Mouse (Mus musculus): Measurements from ENCODE around the gene Icosl. TPM values are rescaled to one million over a fixed set of nuclear protein-coding genes. Genes with fewer than 3 reads are reported as not detected.
"Not testable (repeated sequence)": the region's sequence is repeated elsewhere in the genome, so short reads cannot be mapped to it uniquely, and the experiment has no call there.

The Icosl gene
- total RNA-seq, 2 experiments from 2014 or later = 1.4 to 1.9 TPM

DNA sequence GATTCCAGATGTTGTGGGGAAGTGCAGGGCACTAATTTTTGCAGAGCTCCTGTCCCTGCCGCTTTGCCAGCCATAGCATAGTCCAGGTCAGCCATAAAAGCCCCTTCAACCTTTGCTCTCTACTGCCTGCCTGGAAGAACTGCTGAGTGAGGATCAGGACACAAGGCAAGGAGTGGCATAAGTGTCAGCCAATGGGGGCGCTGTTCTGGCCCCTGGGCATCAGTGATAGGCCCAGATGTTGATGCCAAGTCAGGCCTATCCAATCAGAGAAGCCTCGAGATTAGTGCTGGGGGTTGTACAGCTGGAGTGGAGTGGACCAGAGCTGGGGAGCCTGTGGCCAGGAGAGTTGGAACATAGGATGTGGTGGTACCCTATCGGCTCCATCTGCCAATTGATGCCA is 1.9 kb upstream of the Icosl start:
- peak in 1 of 2 experiments; percentile 18 for DNase-seq (ENCODE audit: low spot score in 2 of 2)
- intact Hi-C loops (cut with DNase I) = no loop called here

DNA sequence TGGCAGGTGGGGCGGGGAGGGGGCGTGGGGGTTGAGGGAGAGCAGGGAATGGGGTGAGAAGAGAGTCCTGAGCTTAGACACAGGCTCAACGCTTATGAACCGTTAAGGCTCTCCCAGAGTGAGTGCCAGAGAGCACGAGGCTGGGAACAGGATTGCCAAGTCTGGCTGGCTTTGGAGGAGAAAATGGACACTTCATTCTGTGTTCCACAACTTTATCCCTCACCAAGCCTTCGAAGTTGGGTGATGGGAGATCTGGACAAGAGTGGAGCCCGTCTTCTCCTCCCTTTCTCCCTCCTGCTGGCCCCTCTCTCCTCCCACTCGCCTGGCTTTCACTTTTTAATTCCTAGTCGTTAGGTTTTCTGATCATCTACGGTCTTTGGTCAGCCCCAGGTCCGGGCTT is 561 bp upstream of the Icosl start:
- intact Hi-C loops (cut with DNase I) = no loop called here
- no peak for DNase-seq (ENCODE audit: low spot score in 2 of 2)

DNA sequence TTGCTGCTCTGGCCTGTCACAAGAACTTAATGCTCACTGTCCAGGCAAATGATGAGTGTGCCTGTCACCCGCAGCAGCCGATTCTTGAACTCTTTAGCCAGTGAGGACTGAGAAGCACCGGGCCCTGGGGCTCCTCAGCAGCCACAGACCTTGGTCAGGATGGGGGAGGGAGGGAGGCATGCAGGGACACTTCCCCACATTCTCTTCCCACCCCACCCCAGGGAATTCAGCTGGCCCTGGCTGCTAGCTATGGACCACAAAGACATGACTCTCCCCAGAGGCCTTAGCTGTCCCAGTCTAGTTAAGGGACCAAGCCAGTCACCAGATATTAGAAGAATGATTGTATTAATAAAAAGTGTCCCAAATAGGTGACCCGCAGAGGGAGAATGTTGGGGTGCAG is 5.0 kb downstream of the Icosl start:
- no peak for DNase-seq (ENCODE audit: low spot score in 2 of 2)
- intact Hi-C loops (cut with DNase I) = no loop called here

DNA sequence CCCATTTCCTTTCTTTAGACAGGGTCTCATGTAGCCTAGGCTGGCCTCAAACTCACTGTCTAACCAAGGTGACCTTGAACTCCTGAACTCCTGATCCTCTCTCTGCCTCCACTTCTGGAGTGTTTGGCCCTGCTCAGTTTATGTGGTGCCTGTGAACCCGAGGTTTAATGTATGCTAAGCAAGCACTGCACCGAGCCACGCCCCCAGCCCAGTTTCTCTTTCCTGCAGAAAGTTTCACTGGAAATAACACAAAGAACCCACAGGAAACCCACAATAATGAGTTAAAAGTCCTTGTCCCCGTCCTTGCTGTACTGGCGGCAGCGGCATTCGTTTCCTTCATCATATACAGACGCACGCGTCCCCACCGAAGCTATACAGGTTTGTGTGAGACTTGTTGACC is 5.9 kb downstream of the Icosl start:
- intact Hi-C loops (cut with DNase I) = no loop called here
- DNase-seq (ENCODE audit: low spot score in 2 of 2) = no peak

DNA sequence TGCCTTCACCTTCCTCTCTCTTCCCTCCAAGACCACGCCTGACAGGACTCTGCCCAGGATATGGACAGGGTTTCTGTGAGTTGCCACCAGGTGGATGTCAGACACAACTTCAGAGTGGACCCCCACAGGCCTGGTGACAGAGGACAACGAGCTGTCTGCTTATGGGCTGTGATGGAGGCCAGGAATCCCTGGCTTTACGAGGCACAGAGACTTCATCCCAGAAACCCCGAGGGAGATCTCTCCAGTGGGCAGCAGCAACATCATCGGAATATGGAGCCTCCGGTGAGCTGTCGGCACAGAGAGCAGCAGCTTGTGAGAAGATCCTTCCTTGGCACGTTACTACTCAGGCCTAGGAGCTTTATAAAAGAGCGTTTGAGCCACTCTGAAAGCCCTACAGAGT is 8.8 kb downstream of the Icosl start:
- intact Hi-C loops (cut with DNase I) = no loop called here
- no peak for DNase-seq (ENCODE audit: low spot score in 2 of 2)

DNA sequence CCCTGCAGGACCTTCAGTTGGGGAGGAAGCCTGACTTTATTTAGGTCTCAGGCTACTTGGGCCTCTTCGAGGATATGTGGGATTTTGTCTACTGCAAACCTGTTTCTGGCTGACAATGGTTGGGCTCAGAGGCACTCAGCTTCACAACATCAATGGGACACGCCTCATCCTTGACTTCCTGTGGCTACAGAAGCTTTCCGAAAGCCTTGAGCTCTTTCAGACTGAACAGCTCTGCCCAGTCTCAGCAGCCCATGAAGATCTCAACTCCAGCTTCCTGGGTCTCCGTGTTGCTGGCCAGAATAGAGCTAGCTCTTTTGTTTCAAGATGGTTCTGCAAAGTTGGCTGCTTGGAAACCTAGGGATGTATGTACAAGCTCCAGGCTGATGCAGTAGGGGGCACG is 9.2 kb downstream of the Icosl start:
- intact Hi-C loops (cut with DNase I) = no loop called here
- DNase-seq (ENCODE audit: low spot score in 2 of 2) = no peak

DNA sequence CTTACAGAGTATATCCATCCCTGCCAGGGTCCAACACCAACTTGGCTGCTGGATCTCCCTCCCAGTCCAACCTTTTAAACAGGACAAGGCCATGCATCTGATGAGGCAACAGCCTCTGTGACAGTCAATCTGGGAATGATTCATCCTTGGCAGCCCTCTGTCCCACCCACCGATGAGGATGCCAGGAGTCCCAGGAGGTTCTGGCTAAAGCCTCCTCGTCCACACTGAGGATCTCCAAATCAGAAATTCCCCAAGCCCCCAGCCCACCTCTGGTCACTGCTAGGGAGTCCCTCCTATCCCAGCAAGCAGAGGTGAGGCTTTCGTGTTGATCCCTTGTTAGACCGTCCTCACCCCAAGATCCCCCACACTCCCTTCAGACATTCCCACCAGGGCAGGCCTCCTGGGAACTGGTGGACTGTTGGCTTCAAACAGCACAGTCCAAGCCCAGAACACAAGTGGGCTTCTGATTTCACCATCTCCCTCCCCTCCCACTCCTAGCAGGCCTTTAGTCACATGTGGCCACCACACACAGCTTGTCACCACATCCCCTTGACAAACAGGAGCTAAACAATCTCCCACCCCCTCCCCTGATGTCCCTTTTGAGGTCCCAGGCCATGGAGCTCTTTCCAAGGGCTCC is 11.0 kb downstream of the Icosl start:
- no peak for DNase-seq (ENCODE audit: low spot score in 2 of 2)
- intact Hi-C loops (cut with DNase I) = no loop called here

DNA sequence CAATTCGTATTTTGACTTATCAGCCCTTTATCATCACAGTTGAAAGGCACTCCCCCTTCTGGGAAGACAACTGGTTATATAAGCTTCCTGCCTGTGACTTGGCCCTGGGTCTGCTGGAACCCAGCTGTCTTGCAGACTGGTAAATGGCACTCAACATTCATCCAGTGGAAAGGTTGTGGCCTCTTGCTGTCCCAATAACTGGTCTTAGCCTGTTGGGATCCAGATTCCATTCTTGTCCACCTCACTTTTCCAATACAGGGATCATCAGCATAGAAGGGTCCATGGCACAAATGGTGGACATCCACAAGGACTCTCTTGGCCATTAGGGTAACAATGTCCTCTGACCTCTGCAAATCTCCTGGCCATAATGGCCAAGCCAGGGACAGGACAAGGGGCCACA is 15.0 kb downstream of the Icosl start:
- intact Hi-C loops (cut with DNase I) = no loop called here
- DNase-seq (ENCODE audit: low spot score in 2 of 2) = no peak

DNA sequence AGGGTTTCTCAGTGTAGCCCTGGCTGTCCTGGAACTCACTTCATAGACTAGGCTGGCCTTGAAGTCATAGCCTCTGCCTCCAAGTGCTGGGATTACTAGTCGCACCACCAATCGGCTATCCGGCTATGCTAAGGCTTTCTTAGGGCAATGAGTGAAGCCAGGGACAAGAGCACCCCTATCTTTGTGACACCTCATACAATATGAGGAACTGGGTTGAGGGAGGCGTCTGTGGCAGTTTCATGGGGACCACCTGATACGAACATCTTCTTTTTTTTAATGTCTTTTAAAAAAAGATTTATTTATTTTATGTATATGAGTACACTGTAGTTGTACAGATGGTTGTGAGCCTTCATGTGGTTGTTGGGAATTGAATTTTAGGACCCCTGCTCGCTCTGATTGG is 16.6 kb downstream of the Icosl start:
- no peak for DNase-seq (ENCODE audit: low spot score in 2 of 2)
- intact Hi-C loops (cut with DNase I) = no loop called here

DNA sequence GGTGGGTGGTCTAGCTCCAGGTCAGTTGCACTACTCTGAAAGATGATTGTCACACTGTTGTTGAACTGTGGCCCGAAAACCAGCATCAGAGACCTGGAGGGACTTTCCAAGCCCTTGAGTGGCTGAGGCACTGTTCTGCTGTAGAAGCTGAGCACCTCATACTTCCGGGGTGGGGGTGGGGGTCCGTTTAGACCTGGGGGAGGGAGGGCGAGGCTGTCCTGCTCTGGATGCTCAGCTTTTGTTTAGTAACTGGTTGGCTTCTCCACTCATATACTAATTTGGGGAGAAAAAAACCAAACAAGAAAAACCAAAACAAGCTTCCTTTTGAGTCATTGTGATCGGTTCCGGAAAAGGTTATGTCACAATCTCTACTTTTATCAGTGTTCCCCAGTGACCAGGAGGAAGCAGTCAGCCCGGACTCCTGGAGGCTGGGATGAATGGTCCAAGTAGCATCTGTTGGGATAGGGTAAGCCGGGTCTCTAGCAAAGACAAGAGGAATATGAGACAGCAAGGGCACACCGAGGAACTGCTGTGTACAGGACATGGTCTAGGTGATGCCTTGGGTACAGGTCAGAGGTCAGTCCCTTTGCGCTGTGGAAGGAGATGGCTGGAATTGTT is 17.5 kb downstream of the Icosl start:
- intact Hi-C loops (cut with DNase I) = no loop called here
- no peak for DNase-seq (ENCODE audit: low spot score in 2 of 2)

DNA sequence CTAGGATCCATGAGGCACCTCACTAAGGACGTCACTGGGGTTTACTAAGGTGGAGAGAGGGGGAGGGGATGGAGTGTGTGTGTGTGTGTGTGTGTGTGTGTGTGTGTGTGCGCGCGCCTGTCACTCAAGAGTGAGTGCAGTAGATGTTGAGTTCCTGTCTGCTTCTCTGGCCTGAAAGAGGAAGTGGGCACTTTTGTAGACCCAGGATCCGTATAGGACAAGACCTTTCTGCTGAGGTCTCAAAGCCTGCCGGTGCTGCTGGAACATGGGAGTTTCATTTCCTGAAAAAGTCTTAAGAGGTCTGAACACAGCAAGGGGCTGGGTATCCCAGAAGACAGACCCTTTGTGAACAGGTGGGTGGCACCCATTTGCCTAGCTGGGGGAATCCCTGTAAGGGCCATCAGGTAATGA is 18.0 kb downstream of the Icosl start:
- peak; percentile 14 to 36 for DNase-seq (ENCODE audit: low spot score in 2 of 2)
- intact Hi-C loops (cut with DNase I) = no loop called here

DNA sequence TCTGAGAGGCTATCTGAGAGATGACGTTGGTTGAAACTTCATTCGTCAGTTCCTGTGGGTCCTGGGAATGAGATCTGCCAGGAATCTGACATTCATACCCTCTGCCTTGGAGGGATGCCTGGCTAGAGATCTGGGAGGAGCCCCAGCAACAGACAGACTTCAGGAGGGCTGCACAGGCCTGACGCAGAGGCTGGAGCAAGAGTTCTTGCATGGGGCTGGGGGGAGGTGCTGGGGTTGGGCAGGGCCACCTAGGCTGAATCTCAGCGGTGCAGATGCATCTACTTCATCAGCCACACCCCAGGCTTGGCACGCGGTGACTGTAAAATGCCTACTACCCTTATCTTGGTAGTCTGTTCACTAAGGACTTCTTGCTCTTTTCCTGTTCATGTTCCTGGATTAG is 21.1 kb downstream of the Icosl start:
- intact Hi-C loops (cut with DNase I) = no loop called here
- DNase-seq (ENCODE audit: low spot score in 2 of 2) = no peak

DNA sequence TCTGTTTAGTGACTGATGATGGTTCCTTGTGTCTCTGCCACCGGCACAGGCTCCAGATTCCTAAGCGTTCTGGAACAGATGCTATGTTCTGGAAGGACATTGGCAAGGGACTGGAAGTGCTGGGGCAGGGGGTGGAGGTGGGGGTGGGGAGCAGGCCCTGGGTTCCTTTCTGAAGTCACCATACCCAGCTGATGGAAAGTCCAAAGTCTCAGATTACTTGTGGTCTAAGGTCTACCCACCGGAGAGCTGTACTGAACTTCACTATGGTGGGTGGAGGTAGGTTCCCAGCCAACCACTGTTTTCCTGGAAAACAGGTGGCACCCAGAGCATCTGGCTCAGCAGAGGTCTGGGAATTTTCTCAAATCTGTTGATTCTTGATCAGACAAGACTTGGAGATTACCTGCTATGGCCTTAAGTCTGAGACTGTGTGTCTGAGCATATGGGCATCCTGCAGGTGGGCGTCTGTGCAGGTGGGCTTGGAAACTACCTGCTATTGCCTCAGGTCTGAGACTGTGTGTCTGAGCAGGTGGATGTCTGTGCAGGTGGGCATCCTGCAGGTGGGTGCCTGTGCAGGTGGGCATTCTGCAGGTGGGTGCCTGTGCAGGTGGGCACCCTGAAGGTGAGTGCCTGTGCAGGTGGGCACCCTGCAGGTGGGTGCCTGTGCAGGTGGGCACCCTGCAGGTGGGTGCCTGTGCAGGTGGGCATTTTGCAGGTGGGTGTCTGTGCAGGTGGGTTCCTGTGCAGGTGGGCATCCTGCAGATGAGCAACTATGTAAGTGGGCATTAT is 21.8 kb downstream of the Icosl start:
- DNase-seq (ENCODE audit: low spot score in 2 of 2) = no peak
- intact Hi-C loops (cut with DNase I) = no loop called here

DNA sequence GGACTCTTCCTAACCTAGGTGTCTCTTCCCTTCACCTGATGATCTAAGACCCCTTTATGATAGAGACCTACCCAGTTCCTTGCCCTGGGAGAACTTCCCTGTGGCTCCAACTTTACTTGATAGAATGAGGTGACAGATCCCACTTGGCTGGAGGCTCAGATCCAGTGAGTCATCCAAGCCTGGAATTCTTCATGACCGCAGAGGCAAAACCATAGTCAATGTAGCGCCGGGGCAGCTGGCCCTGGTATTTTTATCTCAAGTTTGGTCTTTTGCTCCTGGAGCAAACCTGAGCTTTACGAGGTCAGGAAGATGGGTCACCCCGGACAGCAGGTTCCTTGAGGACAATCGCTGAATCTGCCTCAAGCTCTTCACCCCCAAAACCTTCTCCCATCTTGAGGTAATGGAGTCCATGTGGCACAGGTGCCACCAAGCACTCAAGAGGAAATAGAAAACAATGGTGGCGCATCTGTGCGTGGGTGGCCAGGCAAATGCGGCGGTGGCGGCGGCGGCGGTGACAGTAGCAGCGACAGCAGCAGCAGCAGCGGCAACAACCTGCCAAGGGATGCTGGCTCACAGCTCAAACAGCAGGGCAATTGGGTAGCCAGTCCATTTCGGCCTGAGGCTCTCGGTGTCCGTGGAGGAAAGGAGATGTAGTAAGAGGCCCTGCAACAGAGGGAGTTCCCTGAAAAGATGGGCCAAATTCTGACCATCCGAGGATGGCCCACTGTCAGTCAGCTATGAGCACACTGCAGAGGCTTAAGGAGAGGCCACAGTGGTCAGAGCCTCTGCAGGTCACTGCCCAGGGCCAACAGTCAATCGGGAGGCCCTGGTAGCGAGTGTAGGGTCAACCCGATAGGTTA is 23.0 kb downstream of the Icosl start:
- intact Hi-C loops (cut with DNase I) = no loop called here
- DNase-seq (ENCODE audit: low spot score in 2 of 2) = no peak

DNA sequence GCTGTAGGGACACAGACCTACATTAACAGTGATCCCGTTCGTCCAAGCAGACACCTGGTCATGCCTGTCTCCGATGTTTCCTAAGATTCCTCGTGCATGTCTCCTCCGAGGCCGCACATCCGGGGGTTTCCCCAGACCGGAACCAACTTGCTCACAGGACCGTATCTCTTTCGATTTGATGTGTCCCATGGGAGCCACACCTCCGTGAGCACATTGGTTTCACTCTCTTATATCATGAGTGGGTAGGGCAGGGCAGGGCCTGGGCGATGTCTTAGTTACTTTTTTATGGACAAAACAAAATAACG is 23.6 kb downstream of the Icosl start:
- no peak for DNase-seq (ENCODE audit: low spot score in 2 of 2)
- intact Hi-C loops (cut with DNase I) = no loop called here

DNA sequence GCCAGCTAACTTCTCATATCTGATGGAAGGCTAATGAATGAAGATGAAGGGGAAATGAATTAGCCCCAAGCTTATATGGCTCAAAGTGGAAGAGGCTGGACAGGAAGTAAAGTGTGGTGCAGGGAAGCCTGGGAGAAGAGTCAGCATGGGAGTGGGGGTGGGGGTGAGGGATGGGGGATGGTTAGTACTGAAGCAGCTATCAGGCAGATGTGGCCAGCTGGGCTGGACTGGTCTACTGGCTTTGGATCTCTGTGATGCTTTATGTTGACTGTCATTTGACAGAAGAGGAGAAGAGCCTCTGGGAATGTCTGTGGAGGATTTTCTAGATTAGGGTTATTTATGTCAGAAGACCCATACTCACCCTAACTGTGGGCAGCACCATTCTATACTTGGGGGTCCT is 26.1 kb downstream of the Icosl start:
- DNase-seq (ENCODE audit: low spot score in 2 of 2) = no peak
- intact Hi-C loops (cut with DNase I) = no loop called here

DNA sequence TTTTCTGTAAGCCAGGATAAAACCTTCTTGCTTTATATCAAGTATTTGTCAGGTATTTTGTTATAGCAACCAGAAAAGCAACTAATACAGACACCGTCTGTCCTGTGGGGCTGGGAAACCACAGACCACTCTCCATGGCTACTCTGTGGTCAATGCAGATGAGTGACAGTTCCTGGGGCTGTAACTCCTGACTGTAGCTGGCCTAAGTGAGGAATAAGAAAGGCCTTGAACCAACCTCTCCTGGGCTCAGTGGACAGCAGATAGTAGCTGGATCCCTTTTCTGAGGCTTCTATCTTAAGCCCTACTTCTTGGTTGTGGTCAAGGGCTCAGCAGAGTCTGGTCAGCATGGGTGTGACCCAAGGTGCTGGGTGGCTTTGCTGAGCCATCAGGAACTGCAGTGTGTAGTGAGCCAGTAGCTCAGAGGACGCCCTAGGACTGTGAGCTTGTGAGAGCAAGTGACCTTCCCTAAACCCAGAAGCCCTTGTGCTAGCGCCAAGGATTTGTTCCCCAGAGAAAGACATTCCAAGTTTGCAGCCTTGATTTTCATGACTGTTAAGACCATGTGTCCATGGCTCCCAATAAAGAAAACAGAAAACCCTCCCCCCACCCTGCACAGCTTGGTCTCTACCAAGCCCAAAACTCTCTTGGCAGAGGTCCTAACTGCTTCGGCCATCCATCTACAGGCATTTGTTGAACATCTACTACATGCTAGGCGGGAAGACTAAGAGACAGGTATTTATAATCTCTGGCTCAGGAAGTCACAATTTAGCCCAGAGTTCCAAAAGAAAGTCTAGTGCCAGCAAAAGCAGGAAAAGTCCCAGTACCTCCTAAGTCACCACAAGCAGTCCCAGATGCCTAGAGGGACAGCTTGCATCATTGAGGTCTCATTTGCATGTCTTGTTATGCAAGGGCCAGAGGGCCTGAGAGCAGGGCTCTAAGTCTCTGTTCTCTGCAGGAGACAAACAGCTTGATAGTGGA is 27.1 kb downstream of the Icosl start:
- intact Hi-C loops (cut with DNase I) = no loop called here
- no peak for DNase-seq (ENCODE audit: low spot score in 2 of 2)

DNA sequence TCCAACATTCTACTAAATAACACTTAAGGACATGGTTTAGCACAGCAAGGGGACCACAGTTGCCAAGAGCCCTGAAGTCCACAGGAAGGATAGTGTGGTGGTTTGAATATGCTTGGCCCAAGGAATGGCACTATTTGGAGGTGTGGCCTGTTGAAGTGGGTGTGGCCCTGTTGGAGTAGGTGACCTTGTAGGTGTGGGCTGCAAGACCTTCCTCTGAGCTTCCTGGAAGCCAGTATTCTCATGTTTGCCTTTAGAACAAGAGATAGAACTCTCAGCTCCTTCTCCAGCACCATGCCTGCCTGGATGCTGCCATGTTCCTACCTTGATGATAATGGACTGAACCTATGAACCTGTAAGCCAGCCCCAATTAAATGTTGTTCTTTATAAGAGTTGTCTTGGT is 30.8 kb downstream of the Icosl start:
- DNase-seq (ENCODE audit: low spot score in 2 of 2); intact Hi-C loops (cut with DNase I): not testable (repeated sequence)

All from left cerebral cortex, postnatal 14 days (tissue).